Mouse (Mus musculus) lung, embryonic 14.5 days (tissue): ENCODE data around the gene Elane. TPM values are rescaled to one million over a fixed set of nuclear protein-coding genes. Genes with fewer than 3 reads are reported as not detected.
A peak's percentile ranks its signal among the peaks of the same experiment; 100 is the strongest.

Experiments
- ATAC-seq: fragments of 200-750 bp; cut with Nextera tagmentation; 2 replicates; pipeline ENCODE4 v1.8.0; 2017; ENCODE audit warnings: mild to moderate bottlenecking, moderate TSS enrichment, moderate library complexity; ENCODE audit not compliant: insufficient read depth
- DNase-seq: peaks from one replicate; pipeline ENCODE4 v3.0.0-alpha.2; 2015
- H3K27ac ChIP-seq: fragments of 300-500 bp; sonication (generic); 2 replicates; pipeline ENCODE4 v1.5.1; 2014; ENCODE audit warnings: low read depth, mild to moderate bottlenecking, moderate library complexity
- H3K27me3 ChIP-seq: fragments of 300-500 bp; sonication (generic); 2 replicates; pipeline ENCODE4 v1.6.1; 2014; ENCODE audit warnings: low read length, control low read depth; ENCODE audit not compliant: insufficient read depth
- H3K36me3 ChIP-seq: fragments of 300-500 bp; sonication (generic); 2 replicates; pipeline ENCODE4 v1.6.1; 2014; ENCODE audit warnings: control low read depth; ENCODE audit not compliant: insufficient read depth
- H3K4me1 ChIP-seq: fragments of 300-500 bp; sonication (generic); 2 replicates; pipeline ENCODE4 v1.6.1; 2014; ENCODE audit warnings: antibody characterized with exemption, control low read depth; ENCODE audit not compliant: insufficient read depth
- H3K4me2 ChIP-seq: fragments of 300-500 bp; sonication (generic); 2 replicates; pipeline ENCODE4 v1.6.1; 2014; ENCODE audit warnings: mild to moderate bottlenecking
- H3K4me3 ChIP-seq: fragments of 300-500 bp; sonication (generic); 2 replicates; pipeline ENCODE4 v1.5.1; 2014; ENCODE audit warnings: low read depth, low read length
- H3K9ac ChIP-seq: fragments of 300-500 bp; sonication (generic); 2 replicates; pipeline ENCODE4 v1.6.1; 2014
- H3K9me3 ChIP-seq: fragments of 300-500 bp; sonication (generic); 2 replicates; pipeline ENCODE4 v1.6.1; 2016; ENCODE audit warnings: low read depth, low read length, control low read depth
- CTCF ChIP-seq: IDR thresholded peaks from 2 replicates; pipeline ENCODE4 v1.5.1; 2016; ENCODE audit warnings: antibody characterized with exemption, low read depth
- WGBS: fragments of 180-500 bp; shearing (Covaris S2); extraction: QIAGEN DNeasy Blood & Tissue Kit; methylation state at CpG from one replicate; pipeline ENCODE4 v1.1.7; 2014; 5-methylcytosine and 5-hydroxymethylcytosine counted together
- polyA plus RNA-seq: library from polyadenylated mRNA; unstranded; fragments of >200 nt; fragmentation: Nextera tagmentation; extraction: Ambion mirVana; gene quantifications from 2 replicates; pipeline ENCODE4 v1.2.1, GENCODE M21; 2014

Elane gene
- polyA plus RNA-seq, 1 experiment from 2014 or later = 0.18 TPM

GRCm38 (mm10) chr10:79908167-79909091 lies 22.4 kb downstream of the Elane start, which contains the start of gene Med16:
Med16 (minus strand) TSS chr10:79908923.
- H3K27ac ChIP-seq = peak within 1 kb of the TSS; percentile 98
- H3K36me3 ChIP-seq = peaks cover 57% of the 10 kb centered on the region
- H3K9ac ChIP-seq = peak within 1 kb of the TSS; percentile 91
- 1% methylated on average over 52 of the region's 52 CpGs for WGBS
- no peaks in the 10 kb centered on the region for H3K27me3 ChIP-seq
- H3K9me3 ChIP-seq = no peaks in the 10 kb centered on the region
- peak within 1 kb of the TSS; percentile 66 for H3K4me3 ChIP-seq
- DNase-seq = peak; percentile 97
- no peaks in the 10 kb centered on the region for H3K4me1 ChIP-seq
- TF ChIP-seq CTCF = no peak
- peak; percentile 93 for ATAC-seq
- H3K4me2 ChIP-seq = peak within 1 kb of the TSS; percentile 57

- peak overlapping the region; percentile 66 for H3K4me3 ChIP-seq
- ATAC-seq (peak; percentile 73), DNase-seq (no peak)
- no peak for TF ChIP-seq CTCF
- H3K9ac ChIP-seq = peak overlapping the region; percentile 91
- peak overlapping the region; percentile 41 for H3K4me2 ChIP-seq
- peak overlapping the region; percentile 98 for H3K27ac ChIP-seq
- H3K36me3 ChIP-seq = peaks cover 50% of the 10 kb centered on the region
- no peaks in the 10 kb centered on the region for H3K4me1 ChIP-seq
- H3K27me3 ChIP-seq = no peaks in the 10 kb centered on the region
- WGBS = 22% methylated on average over 14 of the region's 14 CpGs
- no peaks in the 10 kb centered on the region for H3K9me3 ChIP-seq
Observed at GRCm38 (mm10) chr10:79909092-79909922, 23.3 kb downstream of the Elane start.

- H3K9me3 ChIP-seq = no peaks in the 10 kb centered on the region
- H3K4me3 ChIP-seq = no peak within 1 kb of the TSS
- no peaks in the 10 kb centered on the region for H3K27me3 ChIP-seq
- peak within 1 kb of the TSS; percentile 98; the same call in 1 of the 2 replicates for H3K27ac ChIP-seq
- no peak for TF ChIP-seq CTCF
- ATAC-seq = no peak
- no peak for DNase-seq
- WGBS = 94% methylated on average over 4 of the region's 4 CpGs
- H3K36me3 ChIP-seq = peaks cover 40% of the 10 kb centered on the region
- H3K4me1 ChIP-seq = no peaks in the 10 kb centered on the region
- H3K9ac ChIP-seq = 0 out of 2 replicates have a peak within 1 kb of the TSS, but pooled peaks have one; percentile 6
- no peak within 1 kb of the TSS for H3K4me2 ChIP-seq
Observed at GRCm38 (mm10) chr10:79910556-79910955, 24.5 kb downstream of the Elane start, which contains the start of gene Gm26602. Gm26602 (plus strand) TSS chr10:79910856.

GRCm38 (mm10) chr10:79912412-79912811 lies 26.4 kb downstream of the Elane start:
- Histone ChIP-seq H3K27ac (no peak overlapping the region), H3K4me2 (no peak overlapping the region), H3K9ac (no peak overlapping the region), H3K27me3 (peaks cover 1% of the 10 kb centered on the region; the same call in 1 of the 2 replicates), H3K9me3 (no peaks in the 10 kb centered on the region), H3K4me1 (0 out of 2 replicates have a peak, but pooled peaks cover 5% of the 10 kb centered on the region), H3K36me3 (peaks cover 23% of the 10 kb centered on the region), H3K4me3 (no peak overlapping the region)
- DNase-seq = no peak
- WGBS = 64% methylated on average over 20 of the region's 20 CpGs
- no peak for ATAC-seq
- TF ChIP-seq CTCF = no peak

GRCm38 (mm10) chr10:79914131-79914947 lies 28.3 kb downstream of the Elane start:
- peak overlapping the region; percentile 22; the same call in 1 of the 2 replicates for H3K9ac ChIP-seq
- H3K4me2 ChIP-seq = peak overlapping the region; percentile 18; the same call in 1 of the 2 replicates
- H3K4me3 ChIP-seq = no peak overlapping the region

More at GRCm38 (mm10) chr10:79914131-79914947, 28.3 kb downstream of the Elane start:
- DNase-seq = no peak
- 62% methylated on average over 11 of the region's 11 CpGs for WGBS
- Histone ChIP-seq H3K27me3 (peaks cover 20% of the 10 kb centered on the region), H3K9me3 (no peaks in the 10 kb centered on the region), H3K27ac (peak overlapping the region; percentile 36; the same call in 1 of the 2 replicates), H3K36me3 (peaks cover 22% of the 10 kb centered on the region), H3K4me1 (0 out of 2 replicates have a peak, but pooled peaks cover 5% of the 10 kb centered on the region)
- no peak for TF ChIP-seq CTCF
- no peak for ATAC-seq
